Mouse (Mus musculus): ENCODE results near the gene Mllt3.

The Mllt3 gene

DNA sequence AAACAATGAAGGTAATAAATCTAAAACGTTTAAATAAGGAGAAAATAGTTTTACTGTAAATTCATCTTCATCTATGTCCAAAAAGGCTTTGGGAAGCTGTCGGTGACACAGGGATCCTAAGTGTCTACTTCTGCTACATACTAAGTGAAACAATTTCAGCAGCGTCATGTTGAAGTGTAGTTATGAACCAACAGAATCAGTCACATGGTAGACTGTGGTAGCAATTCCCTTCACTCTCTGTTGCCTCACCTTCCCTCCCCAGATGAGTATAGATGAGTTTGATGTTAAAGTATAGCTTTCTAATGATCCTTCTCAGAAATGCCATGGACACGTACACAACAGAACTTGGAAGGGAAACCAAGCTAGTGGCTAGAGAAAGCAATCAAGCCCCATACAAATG is 79.9 kb downstream of the Mllt3 start:
- DNase-seq (ENCODE audit: low spot score), result no peak

DNA sequence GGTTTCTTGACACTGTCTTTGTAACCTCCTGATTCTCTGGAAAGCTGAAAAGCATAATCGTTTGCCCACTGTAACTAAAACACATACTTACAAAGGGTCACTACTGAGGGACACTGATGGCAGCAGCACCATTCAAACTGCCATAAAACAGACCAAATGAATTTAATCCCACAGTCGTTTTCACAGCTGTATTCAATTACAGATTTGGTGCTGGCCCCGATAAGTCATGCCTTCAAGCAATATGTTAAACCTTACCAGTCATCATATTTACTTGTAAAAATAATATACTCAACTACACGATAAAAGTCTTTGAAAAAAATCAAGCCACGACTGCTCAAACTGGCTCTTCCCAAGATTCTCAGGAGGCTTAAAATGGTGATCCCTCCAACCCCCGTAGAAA is 83.7 kb downstream of the Mllt3 start:
- DNase-seq (ENCODE audit: low spot score), result no peak

DNA sequence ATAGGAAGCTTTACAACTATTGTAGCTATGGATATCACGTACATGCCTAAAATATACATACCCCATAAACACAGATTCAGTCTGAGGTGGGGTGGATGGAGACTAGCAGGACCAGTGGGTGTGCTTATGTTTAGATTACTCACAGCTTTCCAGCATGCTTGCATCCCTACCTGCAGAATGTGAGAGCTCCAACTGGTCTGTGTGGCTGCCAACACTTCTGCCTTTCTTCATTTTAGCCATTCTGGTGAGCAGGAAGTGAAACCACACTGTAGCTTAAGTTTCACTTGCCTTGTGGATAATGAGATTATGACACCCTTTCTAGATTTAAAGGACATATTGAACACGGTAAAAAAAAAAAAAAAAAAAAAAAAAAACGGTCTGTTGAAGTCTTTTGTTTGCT is 88.8 kb downstream of the Mllt3 start:
- no peak for DNase-seq (ENCODE audit: low spot score)

DNA sequence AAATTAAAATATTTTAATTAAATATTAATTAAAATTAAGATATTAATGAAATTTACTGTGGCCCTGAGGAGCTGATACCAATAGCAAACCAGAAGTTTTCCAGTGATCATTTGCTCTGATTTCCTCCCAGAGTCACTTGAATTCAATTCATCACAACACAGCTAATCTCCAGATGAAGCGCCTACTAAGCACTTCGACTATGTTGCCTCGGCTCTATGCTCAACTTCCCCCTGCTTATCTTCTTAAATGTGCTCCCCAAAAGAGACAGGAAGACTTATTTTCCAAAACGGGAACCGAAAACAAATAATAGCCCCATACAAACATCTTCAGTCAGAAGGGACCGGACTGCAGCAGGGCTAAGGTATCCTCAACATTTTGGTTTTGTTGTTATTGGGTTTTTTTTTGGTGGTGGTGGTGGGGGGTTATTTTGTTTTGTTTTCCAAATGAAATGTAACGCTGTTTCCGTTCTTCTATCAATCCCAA is 90.2 kb downstream of the Mllt3 start:
- no peak for DNase-seq (ENCODE audit: low spot score)

DNA sequence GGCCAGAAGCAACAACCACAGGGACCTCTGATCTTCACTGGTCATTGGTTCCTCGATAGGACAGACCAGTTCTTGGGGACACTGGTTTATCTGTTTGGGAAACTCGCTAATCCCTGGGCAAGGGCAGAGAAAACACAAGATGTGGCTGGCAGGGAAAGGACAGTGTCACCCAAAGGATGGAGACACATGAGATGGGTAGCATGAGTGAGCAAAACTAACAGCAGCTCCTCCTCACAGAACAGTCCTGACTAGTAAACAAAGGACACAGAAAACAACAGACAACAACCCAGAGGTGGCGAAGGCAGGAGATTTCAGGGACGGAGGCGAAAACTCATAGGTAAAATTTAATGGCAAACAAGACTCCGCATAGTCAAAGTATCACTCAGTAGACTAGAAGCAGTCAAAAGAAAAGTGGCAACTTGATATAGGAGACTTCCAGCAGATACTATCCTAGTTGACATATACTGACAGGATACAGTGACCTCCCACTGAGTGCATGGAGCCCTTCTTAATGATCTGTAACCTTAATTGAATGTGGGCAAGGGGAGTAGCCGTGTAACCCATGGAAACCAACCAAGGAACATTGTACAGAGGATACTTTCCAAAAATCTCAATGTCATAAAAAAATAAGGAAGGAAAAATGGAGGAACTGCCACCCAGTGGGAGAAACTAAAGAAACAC is 93.5 kb downstream of the Mllt3 start:
- no peak for DNase-seq (ENCODE audit: low spot score)

DNA sequence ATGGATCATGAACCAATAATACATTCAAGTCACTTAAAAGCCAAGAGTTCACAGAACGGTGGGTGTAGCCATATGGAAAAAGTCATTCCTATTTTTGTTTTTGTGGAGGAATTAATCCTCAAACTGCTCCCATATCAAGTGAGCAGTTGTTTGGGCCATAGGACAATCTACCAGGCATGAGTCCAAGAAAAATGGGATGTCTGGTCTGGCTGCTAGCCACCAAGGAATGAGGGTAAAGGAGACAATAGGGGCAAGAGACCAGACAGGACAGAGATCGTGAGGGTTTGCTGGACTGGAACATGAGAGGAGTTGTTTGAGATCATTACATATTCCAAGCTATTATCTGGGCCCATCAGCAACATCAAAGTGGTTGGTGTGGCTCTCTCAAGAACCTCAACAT is 96.8 kb downstream of the Mllt3 start:
- peak; percentile 13 for DNase-seq (ENCODE audit: low spot score)

DNA sequence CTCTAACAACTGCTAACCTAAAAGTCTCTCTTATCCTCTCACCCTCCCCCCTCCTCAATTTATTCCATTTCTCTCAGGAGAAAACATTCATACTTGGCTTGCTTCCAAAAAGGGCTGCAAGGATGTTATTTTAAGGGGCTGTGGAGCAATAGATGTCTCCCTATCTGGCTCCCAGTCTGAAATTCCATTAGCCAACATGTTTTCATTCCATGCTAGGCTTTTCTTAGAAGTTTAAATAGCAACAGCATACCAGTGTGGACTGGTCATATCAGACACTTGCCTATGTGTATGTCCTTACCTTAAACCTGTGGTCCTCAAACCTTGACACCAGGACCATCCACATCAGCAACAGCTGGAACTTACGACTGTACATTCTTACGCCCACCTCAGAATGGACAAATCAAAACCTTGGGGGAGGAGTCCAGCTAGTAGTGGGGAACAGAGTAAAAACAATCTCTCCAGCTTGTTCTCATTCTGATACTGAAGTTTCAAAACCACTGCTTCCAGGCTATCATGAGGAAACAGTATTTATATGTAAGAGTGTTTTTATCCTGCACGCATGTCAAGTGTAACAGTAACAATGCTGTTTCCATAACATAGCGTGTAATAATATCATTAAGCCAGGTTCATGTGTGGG is 99.3 kb downstream of the Mllt3 start:
- no peak for DNase-seq (ENCODE audit: low spot score)

DNA sequence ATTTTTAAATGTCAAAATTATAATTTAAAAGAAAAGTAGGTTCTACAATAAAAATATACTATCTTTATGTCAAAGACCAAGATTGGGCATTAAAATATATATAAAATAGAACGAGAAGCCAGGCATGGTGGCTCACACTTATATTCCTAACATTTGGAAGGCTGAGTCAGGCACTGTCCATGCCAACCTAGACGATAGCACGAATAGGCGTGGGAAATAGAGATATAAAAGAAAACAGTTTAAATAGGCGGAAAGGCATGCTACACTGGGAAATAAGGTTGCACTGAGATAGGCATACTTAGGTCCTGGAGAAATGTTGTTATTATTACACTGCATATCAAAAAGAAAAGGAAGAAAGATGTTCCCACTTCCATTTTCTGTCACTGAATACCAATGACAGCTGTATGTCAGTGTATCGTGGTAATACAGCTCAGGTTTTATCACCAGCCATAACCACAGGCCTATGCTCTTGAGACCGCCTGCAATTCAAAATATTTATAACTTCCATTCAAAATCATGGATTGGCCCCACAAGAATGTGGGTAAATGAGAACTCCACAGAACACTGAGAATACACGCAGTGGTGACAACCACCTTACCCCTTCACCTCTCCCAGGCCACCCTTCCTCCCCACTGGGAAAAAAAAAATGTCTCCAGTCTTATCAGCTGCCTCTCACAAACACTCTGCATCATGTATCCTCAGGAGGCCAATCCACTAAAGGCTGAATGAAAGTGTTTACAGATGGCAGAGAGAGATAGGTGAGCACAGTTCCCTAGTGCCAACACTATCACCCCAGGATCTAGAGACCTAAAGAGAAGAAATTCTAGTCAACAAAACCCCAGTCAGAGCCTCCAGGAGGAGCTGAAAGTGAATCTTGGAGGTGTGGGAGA is 102.6 kb downstream of the Mllt3 start:
- DNase-seq (ENCODE audit: low spot score), result no peak

DNA sequence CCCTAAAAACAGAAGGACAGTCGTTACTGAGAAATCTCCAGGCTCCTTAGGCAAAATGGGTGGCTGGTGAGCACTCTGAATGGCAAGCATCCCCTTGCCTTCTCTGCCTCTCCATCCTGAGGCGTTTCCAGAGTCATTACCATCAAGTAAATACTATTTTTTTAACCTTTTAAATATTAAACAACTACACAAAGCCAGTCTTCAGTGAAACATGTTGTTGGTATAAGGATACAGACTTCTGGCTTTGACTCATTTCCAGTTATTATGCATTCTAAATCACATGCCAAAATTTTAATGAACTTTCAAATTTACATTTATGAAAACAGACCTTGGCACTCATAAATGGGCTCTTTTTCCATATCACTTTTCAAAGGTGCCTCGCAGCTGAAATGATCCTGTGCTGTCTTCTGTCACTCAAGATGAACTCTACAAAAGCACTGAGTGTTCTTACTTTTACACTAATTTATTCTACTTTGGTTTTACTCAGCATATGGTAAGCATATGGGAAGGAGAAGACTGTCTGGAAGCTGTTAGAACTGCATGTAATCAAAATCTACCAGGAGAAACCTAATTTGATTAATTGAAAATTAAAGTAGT is 104.5 kb downstream of the Mllt3 start:
- DNase-seq (ENCODE audit: low spot score), result no peak

DNA sequence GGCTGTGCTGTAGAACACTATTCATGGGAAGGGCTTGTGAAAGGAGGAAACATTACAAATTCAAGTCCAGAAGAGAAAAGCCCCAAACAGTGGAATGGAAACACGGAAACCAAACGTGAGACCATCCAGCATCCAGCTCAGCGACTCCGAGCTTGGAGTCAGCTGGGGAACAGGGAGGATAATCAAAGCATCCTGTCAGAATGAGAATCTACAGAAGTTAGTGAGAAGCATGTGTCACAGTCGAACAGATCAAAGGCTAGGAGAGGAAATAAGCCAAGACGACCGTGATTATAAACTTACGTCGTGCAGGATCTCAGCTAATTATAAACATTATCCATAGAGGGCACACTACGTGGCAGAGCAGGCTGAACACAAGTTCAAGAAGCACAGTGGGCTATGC is 105.8 kb downstream of the Mllt3 start:
- DNase-seq (ENCODE audit: low spot score), result no peak

DNA sequence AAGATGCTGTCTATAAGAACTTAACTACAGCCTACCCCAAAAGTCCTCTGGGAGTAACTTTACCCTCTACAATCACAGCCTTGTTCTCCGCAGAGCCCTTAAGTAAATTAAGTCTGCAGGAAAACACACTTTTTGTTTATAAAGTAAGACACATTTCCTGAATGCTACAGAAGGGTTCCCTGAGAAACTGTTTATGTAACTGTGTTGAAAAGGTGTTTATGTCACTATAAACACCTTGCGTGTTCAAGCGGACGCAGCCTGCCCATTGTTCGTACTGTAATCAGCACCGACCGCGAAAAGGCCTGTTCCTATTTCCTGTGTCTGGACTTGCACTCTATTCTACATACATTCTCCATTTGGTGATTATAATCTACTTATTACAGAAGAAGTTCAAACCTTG is 112.5 kb downstream of the Mllt3 start:
- no peak for DNase-seq (ENCODE audit: low spot score)

DNA sequence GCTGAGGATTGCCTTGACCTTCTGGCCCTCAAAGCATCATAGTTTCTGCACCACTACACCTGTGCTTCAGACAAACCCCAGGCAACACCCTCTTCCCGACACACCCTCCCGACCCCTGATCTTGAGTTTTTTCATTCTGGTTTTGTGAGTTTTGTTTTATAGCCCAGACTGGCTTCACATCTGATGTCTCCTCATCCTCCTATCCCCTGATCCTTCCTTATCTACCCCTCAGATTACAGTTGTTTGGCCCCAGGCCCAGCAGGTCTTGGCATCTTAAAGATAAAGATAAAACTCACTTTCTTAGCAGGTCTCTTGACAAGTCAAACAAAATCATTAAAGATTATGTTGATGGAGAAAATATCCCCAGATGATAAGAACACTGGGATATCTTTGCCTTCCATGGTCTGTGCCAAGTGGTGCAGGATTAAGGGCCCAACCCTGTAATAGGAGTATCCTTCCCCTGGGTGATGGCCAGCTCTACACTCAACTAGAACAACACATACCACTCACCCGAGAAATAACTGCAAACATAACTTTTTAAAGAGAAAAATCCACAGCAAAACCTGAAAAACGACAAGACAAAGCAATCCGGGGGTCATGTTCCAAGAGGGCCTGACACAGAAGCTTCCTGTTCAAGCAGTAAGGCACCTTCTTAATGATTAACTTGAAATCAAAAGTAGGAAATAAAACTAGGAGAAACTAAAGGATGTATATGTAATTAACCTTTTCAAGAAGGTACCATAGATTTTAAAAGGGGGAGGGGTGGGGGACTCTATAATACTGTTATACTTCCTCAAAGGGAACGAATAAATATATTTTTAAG is 121.8 kb downstream of the Mllt3 start:
- no peak for DNase-seq (ENCODE audit: low spot score)

DNA sequence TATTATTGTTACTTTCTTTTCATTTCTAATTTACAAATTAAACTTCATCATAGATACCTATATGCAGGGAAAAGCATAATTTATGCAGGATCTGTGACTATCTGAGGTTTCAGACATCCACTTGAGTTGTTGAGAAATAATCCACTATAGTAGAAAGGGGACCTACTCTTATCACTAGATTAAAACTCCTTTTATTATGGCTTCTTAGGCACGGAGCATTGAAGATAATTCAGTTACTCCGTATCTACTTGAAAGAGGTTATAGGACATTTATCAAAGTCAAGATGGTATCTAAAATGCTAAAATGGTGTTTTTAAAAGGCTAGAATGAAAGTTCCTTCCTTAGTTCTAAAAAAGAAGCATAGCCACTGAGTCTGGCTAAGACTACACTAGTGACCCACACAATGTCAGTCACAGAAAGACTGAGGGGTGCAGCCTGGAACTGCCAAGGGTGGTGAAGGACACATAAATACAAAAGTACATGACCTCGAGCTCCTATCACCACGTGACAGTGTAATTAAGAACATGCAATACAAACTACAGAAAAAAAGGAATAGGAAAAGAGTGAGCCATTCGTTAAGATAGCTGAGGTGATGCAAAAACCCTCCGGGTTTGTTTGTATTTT is 127.9 kb downstream of the Mllt3 start:
- no peak for DNase-seq (ENCODE audit: low spot score)

DNA sequence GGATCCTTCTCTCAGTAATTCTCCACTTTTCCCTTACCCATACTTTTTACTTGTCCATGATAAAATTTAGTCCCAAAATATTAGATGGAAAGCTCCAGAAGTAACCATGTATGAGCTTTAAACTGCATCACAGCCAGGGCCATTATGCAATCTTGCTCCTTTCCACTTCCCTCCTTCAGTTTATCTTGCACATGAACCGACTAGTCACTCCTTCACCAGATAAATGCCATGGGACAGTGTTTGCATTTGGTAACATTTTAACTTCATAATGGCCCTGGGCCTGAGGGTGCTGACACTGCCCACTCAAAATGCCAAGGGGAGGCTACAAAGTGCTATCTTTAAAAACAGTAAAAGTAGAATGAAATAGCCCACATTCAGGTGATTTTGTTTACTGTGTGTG is 128.4 kb downstream of the Mllt3 start:
- DNase-seq (ENCODE audit: low spot score), result no peak

DNA sequence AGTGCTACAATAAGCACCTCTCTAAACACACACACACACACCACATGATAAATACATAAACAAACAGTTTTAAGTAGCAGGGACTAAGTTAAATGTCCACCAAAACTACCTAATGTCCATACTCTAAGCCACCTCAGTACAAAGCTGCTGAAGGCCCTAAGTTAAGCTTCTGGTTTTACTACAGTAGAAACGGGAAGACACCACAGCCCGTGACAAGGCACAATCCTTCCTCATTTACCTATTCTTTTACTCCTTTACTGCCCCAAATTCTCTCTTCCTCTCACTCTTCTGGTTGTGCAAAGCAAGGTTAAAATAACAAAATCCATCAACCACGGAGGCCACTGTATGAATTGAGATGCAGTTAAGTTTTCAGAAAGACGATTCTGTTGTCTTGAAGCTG is 130.6 kb downstream of the Mllt3 start:
- DNase-seq (ENCODE audit: low spot score), result no peak

DNA sequence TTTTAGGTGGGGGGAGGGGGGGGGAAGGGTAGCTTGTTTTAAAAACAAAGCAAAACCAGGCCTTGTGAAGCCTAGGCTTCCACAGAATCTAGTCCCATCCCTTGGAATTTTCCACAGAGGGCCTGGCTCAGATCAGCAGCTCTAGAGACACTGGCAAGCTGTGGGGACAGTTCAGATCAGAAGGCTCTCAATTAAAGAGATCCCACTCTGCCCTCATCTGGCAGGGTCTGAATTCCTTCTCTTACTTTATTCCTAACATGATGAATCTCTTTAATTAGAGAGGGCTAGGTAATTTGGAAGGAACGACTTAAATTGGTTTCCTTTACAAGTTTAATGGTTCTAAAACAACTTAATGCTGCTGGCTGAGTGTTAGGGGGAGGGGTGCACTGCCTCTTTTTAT is 132.0 kb downstream of the Mllt3 start:
- no peak for DNase-seq (ENCODE audit: low spot score)

DNA sequence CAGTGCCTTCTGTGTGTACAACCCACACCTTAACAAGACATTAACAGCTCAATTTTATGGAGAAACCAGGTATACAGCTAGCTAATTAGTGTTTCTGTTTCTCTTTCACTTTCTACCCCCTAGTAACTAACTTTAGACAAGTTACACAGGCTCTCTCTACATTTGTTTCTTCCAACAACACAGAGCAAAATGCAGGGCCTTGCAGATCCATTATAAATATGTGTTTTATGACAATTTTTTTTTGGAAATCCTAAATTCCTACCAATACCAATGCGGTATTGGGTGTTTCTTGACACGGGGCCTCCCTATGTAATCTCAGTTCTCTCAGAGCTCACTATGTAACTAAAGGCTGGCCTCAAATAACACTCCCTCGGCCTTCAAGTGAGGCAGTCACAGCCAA is 139.7 kb downstream of the Mllt3 start:
- no peak for DNase-seq (ENCODE audit: low spot score)

DNA sequence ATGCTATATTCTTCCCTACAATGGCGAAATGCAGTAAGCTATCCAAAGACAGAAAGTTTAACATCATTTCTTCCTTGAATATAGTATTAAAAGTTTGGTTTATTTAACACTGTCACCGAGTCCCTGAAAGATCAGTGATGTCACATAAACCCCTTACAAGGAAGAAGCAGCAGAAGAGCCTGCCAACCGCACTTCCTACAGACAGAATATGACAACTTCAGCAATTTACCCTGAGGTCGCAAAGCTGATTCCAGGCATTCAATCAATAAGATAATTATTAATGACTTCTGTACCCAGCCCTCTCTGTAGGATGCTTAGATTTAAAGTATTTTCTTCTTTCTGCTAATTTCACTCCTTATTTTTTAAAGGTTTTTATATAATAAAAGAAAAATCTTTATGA is 140.2 kb downstream of the Mllt3 start:
- DNase-seq (ENCODE audit: low spot score), result no peak

DNA sequence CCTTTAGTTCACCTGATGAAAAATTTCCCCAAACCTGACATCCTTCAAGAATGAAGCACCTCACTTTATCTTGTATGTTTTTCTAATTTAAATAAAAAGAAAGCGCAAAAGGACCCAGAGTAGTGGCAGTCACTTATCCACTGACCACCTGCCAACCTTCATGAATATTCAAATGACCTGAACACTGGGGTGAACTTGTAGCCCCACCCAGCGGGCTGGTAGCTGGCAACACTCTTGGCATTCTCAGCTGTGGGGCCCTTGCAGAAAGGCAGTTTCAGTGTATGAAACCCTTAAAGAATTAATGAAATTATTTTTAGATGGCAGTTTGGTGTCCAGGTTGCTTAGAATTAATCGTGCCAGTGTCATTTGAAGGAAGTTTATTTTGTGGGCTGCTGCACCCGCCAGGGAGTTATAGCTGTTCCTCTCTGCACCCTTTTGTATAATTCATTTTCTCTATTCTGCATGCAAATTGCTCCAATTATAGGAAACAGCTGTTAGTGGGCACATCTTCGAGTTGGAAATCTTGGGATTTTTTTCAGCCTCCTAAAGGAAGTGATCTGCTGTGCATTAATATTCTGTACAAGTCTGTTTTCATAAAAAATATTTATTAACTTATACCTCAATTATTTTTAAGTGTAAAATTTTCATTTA is 149.8 kb downstream of the Mllt3 start:
- DNase-seq (ENCODE audit: low spot score), result no peak

DNA sequence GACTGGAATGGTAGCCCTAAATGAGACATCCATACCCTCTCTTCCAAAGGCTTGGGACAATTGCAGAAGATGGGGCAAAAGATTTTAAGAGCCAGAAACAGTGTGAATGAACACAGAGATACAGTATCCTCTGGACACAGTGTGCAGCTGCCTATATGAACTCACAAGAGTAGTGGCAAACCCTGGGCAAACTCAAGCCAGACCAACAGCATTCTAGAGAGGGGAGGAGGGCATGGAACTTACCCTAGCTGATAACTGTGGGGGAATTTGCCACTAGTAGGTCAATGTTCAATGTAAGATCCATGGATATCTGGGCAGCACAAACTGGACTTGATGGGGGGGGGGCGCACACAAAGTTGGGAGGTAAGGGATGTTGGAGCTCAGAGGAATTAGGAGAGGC is 151.2 kb downstream of the Mllt3 start:
- DNase-seq (ENCODE audit: low spot score), result no peak

DNA sequence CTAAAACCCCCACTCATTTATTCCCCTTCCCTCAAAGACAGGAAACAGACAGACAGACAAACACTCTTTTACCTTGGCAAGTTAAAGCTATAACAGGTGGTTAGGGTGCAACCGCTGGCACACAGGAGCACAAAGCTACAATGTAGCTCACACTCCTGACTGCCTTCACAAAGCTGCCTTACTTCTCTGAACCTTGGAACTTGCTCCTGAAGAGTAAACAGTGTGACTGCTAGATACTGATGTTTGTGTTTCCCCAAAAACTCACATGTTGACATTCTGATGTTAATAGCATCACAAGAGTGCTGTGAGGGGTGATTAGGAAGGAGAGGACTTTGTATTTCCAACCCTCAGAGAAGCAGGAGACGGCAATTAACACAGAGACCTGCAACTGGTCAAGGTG is 151.6 kb downstream of the Mllt3 start:
- DNase-seq (ENCODE audit: low spot score), result no peak
